Mouse (Mus musculus) intestine, embryonic 15.5 days (tissue): ENCODE measurements around the gene Uimc1. TPM values are rescaled to one million over a fixed set of nuclear protein-coding genes. Genes with fewer than 3 reads are reported as not detected.

ENCODE experiments used
- ATAC-seq: fragments of 200-750 bp; cut with Nextera tagmentation; 2 replicates; pipeline ENCODE4 v1.8.0; 2017; ENCODE audit warnings: moderate TSS enrichment, moderate library complexity
- H3K27ac ChIP-seq: fragments of 300-500 bp; sonication (generic); 2 replicates; pipeline ENCODE4 v1.5.1; 2015; ENCODE audit warnings: mild to moderate bottlenecking, inconsistent platforms
- H3K27me3 ChIP-seq: fragments of 300-500 bp; sonication (generic); replicated peaks from 2 replicates; pipeline ENCODE4 v1.6.1; 2015; ENCODE audit warnings: inconsistent platforms
- H3K36me3 ChIP-seq: fragments of 300-500 bp; sonication (generic); 2 replicates; pipeline ENCODE4 v1.6.1; 2015; ENCODE audit warnings: inconsistent platforms
- H3K4me1 ChIP-seq: fragments of 300-500 bp; sonication (generic); replicated peaks from 2 replicates; pipeline ENCODE4 v1.6.1; 2015; ENCODE audit warnings: inconsistent platforms
- H3K4me2 ChIP-seq: fragments of 300-500 bp; sonication (generic); replicated peaks from 2 replicates; pipeline ENCODE4 v1.6.1; 2015; ENCODE audit warnings: mild to moderate bottlenecking, inconsistent platforms
- H3K4me3 ChIP-seq: fragments of 300-500 bp; sonication (generic); replicated peaks from 2 replicates; pipeline ENCODE4 v1.5.1; 2015; ENCODE audit warnings: inconsistent platforms
- H3K9ac ChIP-seq: fragments of 300-500 bp; sonication (generic); 2 replicates; pipeline ENCODE4 v1.6.1; 2015; ENCODE audit warnings: inconsistent platforms
- H3K9me3 ChIP-seq: fragments of 300-500 bp; sonication (generic); 2 replicates; pipeline ENCODE4 v1.6.1; 2016; ENCODE audit warnings: inconsistent platforms
- WGBS: fragments of 180-500 bp; shearing (Covaris S2); methylation state at CpG from one replicate; pipeline ENCODE4 v1.1.7; 2015; 5-methylcytosine and 5-hydroxymethylcytosine counted together
- polyA plus RNA-seq: library from polyadenylated mRNA; unstranded; fragments of >200 nt; fragmentation: Nextera tagmentation; extraction: Ambion mirVana; gene quantifications from 2 replicates; pipeline ENCODE4 v1.2.1, GENCODE M21; 2015

Uimc1 gene
- polyA plus RNA-seq, 1 experiment from 2014 or later = 21.8 TPM

- no peak overlapping the region for H3K4me2 ChIP-seq
- no peaks in the 10 kb centered on the region for H3K4me1 ChIP-seq
- H3K36me3 ChIP-seq = no peaks in the 10 kb centered on the region
- ATAC-seq = no peak
- H3K4me3 ChIP-seq = no peak overlapping the region
- H3K9me3 ChIP-seq = no peaks in the 10 kb centered on the region
- no peak overlapping the region for H3K27ac ChIP-seq
- no peak overlapping the region for H3K9ac ChIP-seq
- H3K27me3 ChIP-seq = no peaks in the 10 kb centered on the region
- 68% methylated on average over 9 of the region's 9 CpGs for WGBS
Observed at GRCm38 (mm10) chr13:55022715-55023114, 77.4 kb downstream of the Uimc1 start.

GRCm38 (mm10) chr13:55022256-55022655 lies 77.8 kb downstream of the Uimc1 start:
- no peaks in the 10 kb centered on the region for H3K27me3 ChIP-seq
- H3K27ac ChIP-seq = no peak overlapping the region
- no peaks in the 10 kb centered on the region for H3K9me3 ChIP-seq
- no peak overlapping the region for H3K9ac ChIP-seq
- no peak overlapping the region for H3K4me2 ChIP-seq
- no peak for ATAC-seq
- no peak overlapping the region for H3K4me3 ChIP-seq
- H3K36me3 ChIP-seq = no peaks in the 10 kb centered on the region
- no peaks in the 10 kb centered on the region for H3K4me1 ChIP-seq
- WGBS = 65% methylated on average over 4 of the region's 4 CpGs

- no peak within 1 kb of the TSS for H3K4me3 ChIP-seq
- H3K9me3 ChIP-seq = no peaks in the 10 kb centered on the region
- no peaks in the 10 kb centered on the region for H3K4me1 ChIP-seq
- WGBS = 82% methylated on average over 13 of the region's 13 CpGs
- no peak within 1 kb of the TSS for H3K9ac ChIP-seq
- H3K4me2 ChIP-seq = no peak within 1 kb of the TSS
- H3K27me3 ChIP-seq = no peaks in the 10 kb centered on the region
- no peaks in the 10 kb centered on the region for H3K36me3 ChIP-seq
- no peak within 1 kb of the TSS for H3K27ac ChIP-seq
- ATAC-seq = no peak
Observed at GRCm38 (mm10) chr13:55021194-55021779, 78.8 kb downstream of the Uimc1 start, which contains the start of gene Hk3. Gene Hk3 (minus strand): TSS chr13:55021385.

- WGBS = 90% methylated on average over 4 of the region's 4 CpGs
- Histone ChIP-seq H3K9ac (no peak overlapping the region), H3K36me3 (no peaks in the 10 kb centered on the region), H3K27me3 (no peaks in the 10 kb centered on the region), H3K27ac (no peak overlapping the region), H3K4me1 (no peaks in the 10 kb centered on the region), H3K4me2 (no peak overlapping the region), H3K4me3 (no peak overlapping the region), H3K9me3 (no peaks in the 10 kb centered on the region)
- ATAC-seq = no peak
Observed at GRCm38 (mm10) chr13:55020051-55020450, 80.0 kb downstream of the Uimc1 start.

- Histone ChIP-seq H3K36me3 (no peaks in the 10 kb centered on the region), H3K4me2 (no peak overlapping the region), H3K9me3 (no peaks in the 10 kb centered on the region), H3K4me1 (no peaks in the 10 kb centered on the region), H3K4me3 (no peak overlapping the region), H3K27me3 (no peaks in the 10 kb centered on the region), H3K27ac (no peak overlapping the region), H3K9ac (no peak overlapping the region)
- 55% methylated on average over 3 of the region's 3 CpGs for WGBS
- ATAC-seq = no peak
Observed at GRCm38 (mm10) chr13:55019181-55019580, 80.9 kb downstream of the Uimc1 start.

- Histone ChIP-seq H3K27ac (no peak overlapping the region), H3K4me3 (no peak overlapping the region), H3K4me1 (no peaks in the 10 kb centered on the region), H3K27me3 (no peaks in the 10 kb centered on the region), H3K4me2 (no peak overlapping the region), H3K9me3 (no peaks in the 10 kb centered on the region), H3K9ac (no peak overlapping the region), H3K36me3 (no peaks in the 10 kb centered on the region)
- ATAC-seq = no peak
- WGBS = 88% methylated on average over 9 of the region's 9 CpGs
Observed at GRCm38 (mm10) chr13:55018700-55019099, 81.4 kb downstream of the Uimc1 start.

DNA sequence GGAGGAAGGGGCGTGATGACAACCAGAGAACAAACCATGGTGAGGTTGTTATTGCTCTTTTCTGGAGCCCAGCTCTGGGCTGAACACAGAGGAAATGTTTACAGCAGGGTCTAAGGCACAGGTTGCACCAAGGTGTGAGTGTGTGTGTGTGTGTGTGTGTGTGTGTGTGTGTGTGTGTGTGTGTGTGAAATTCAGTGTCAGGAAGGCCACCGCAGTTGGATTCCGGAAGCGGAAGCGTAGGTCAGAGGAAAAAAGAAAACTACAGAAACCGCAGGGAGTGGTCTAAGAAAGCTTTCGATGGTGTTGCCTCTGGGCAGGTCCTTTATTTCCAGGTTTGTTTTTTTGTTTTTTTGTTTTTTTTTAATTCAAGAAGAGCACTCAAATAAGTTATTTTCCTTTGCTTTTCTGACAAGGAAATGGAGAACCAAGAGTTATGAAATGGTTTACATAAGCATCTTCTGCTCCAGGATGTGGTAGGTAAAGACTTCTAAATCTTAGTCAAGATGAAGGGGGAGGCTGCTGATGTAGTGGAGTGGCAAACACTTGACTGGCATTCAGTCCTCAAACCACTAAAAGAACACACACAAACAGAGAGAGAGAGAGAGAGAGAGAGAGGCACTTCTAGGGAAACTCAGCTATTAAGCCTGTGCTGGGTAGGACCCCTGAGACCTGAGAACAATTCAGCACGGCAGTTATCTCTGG lies 82.1 kb downstream of the Uimc1 start:
- Histone ChIP-seq H3K9ac (no peak overlapping the region), H3K27me3 (no peaks in the 10 kb centered on the region), H3K4me3 (no peak overlapping the region), H3K9me3 (no peaks in the 10 kb centered on the region), H3K36me3 (no peaks in the 10 kb centered on the region), H3K27ac (no peak overlapping the region), H3K4me1 (no peaks in the 10 kb centered on the region), H3K4me2 (no peak overlapping the region)
- 78% methylated on average over 8 of the region's 8 CpGs for WGBS
- no peak for ATAC-seq

DNA sequence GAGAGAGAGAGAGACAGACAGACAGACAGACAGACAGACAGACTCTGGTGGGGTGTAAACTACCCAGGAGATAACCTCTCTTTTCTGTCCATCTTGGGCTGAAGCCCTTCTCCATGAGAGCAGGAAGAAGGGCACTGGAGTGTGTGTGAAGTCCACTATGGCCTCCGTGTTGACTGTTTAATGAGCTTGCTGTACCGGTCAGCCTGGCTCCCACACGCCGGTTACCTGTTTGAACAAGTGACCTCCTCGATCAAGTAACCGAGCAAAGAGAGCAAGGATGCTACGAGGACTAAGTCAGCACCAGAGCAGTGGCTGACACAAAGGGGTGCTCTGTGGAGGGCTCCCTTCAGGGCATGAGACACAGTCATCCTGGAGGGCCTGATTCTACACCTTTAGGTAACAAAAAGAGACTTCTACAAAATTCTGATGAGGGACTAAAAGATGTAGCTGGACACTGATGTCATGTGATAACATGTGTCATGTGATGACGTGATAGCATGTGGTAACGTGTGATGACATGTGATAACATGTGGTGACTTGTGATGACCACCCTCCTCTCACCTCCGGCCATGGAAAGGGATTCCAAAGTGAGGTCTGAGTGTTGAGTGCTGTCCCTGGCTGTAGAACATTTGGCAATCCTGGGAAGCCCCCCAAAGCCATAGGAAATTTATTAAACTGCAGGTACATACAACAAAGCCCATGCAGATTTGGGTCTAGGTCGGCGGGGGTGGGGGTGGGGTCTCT lies 82.8 kb downstream of the Uimc1 start:
- 80% methylated on average over 12 of the region's 12 CpGs for WGBS
- ATAC-seq = no peak
- no peak overlapping the region for H3K4me3 ChIP-seq

DNA sequence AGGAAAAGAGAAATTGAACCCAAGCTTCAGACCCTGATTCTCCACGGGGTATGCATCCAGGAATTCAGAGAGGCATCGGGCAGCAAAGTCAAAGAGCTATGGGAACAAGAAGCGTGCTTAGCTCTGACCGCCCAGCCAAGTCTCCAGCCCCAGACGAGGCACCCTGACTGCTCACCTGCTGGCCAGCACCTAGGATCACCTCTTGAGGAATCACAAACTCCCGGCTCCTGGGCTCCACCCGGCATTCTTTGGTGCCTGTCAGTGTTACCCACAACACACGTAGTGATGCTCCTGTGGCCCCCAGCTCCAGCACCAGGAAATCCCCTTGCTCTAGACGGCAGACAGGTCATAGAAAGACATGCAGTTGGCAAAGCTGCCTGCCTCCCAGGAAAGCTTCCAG lies 85.6 kb downstream of the Uimc1 start:
- Histone ChIP-seq H3K36me3 (no peaks in the 10 kb centered on the region), H3K4me3 (no peak overlapping the region), H3K9me3 (no peaks in the 10 kb centered on the region), H3K27me3 (no peaks in the 10 kb centered on the region), H3K9ac (no peak overlapping the region), H3K4me2 (no peak overlapping the region), H3K27ac (no peak overlapping the region), H3K4me1 (0 out of 2 replicates have a peak, but pooled peaks cover 3% of the 10 kb centered on the region)
- no peak for ATAC-seq
- WGBS = 67% methylated on average over 9 of the region's 9 CpGs

More for the DNA sequence above, 82.8 kb downstream of the Uimc1 start:
- H3K4me2 ChIP-seq = no peak overlapping the region
- H3K36me3 ChIP-seq = no peaks in the 10 kb centered on the region
- 0 out of 2 replicates have a peak, but pooled peaks cover under 1% of the 10 kb centered on the region for H3K4me1 ChIP-seq
- H3K27me3 ChIP-seq = no peaks in the 10 kb centered on the region
- no peaks in the 10 kb centered on the region for H3K9me3 ChIP-seq
- no peak overlapping the region for H3K9ac ChIP-seq
- H3K27ac ChIP-seq = no peak overlapping the region

DNA sequence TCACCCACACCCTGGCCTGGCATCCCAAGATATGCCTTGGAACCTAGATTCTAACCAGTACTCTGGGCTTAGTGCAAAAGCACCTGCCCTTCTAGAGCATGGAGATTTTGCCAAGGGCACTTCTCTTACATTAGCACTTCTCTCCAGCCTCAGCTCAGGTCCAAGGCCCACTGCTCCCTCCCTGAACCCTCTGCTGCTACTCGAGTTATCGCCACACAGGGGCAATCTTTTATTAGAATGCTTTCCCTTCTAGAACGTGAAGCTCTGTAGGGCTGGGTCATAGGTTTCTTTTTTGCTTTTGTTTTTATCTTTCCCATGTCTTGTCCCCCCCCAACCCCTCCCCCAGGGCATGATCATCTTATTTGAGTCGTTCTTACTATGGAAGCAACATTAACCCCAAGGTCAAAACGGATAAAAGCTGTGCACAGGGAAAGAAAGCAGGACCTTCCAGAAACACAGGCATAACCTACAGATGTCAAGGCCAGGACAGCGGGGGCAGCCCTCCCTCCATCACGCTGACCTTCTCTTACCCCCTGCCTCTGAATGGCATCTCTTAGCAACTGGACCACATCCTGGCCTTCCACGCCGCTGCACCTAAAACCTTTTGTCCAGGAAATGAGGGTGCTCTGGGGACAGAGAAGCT lies 86.3 kb downstream of the Uimc1 start:
- no peaks in the 10 kb centered on the region for H3K9me3 ChIP-seq
- no peak overlapping the region for H3K4me2 ChIP-seq
- no peak overlapping the region for H3K9ac ChIP-seq
- H3K27ac ChIP-seq = no peak overlapping the region
- H3K4me3 ChIP-seq = no peak overlapping the region
- no peaks in the 10 kb centered on the region for H3K27me3 ChIP-seq
- no peak for ATAC-seq
- H3K36me3 ChIP-seq = no peaks in the 10 kb centered on the region
- WGBS = 29% methylated on average over 9 of the region's 9 CpGs
- H3K4me1 ChIP-seq = 0 out of 2 replicates have a peak, but pooled peaks cover 3% of the 10 kb centered on the region

- no peak for ATAC-seq
Observed at GRCm38 (mm10) chr13:55011981-55012478, 88.1 kb downstream of the Uimc1 start.

DNA sequence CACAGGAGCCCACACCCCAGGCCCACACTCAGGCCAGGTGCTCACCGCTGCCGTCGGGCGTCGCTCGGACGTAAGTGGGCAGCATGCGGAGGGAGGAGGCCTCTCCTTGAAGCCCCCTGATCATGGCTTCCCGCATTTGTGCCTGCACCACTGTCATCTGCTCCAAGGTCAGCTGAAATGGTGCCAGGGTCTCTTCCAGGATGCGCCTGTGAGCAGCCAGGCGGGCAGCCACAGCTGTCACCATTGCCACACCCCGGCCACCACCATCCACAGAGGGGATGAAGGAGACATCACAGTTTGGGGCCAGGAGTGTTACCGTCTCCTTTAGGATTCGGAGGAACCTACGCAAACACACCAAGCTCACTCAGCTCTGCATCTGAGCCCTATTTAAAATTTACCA lies 89.0 kb downstream of the Uimc1 start:
- H3K36me3 ChIP-seq = no peaks in the 10 kb centered on the region
- H3K4me1 ChIP-seq = 0 out of 2 replicates have a peak, but pooled peaks cover 3% of the 10 kb centered on the region
- WGBS = 87% methylated on average over 15 of the region's 15 CpGs
- no peak overlapping the region for H3K9ac ChIP-seq
- no peak for ATAC-seq
- H3K27ac ChIP-seq = no peak overlapping the region
- no peaks in the 10 kb centered on the region for H3K27me3 ChIP-seq
- no peak overlapping the region for H3K4me2 ChIP-seq
- H3K9me3 ChIP-seq = no peaks in the 10 kb centered on the region
- H3K4me3 ChIP-seq = no peak overlapping the region

More at GRCm38 (mm10) chr13:55011981-55012478, 88.1 kb downstream of the Uimc1 start:
- 0 out of 2 replicates have a peak, but pooled peaks cover 3% of the 10 kb centered on the region for H3K4me1 ChIP-seq
- no peak overlapping the region for H3K27ac ChIP-seq
- 5% methylated on average over 14 of the region's 14 CpGs for WGBS
- H3K36me3 ChIP-seq = no peaks in the 10 kb centered on the region
- no peaks in the 10 kb centered on the region for H3K9me3 ChIP-seq
- H3K4me2 ChIP-seq = no peak overlapping the region
- H3K9ac ChIP-seq = no peak overlapping the region
- H3K4me3 ChIP-seq = no peak overlapping the region
- no peaks in the 10 kb centered on the region for H3K27me3 ChIP-seq
